Mouse (Mus musculus): Measurements from ENCODE around the gene Defb42.

- no peak for TF ChIP-seq CTCF (IDR thresholded peaks at IDR 0.05; ENCODE audit: extremely low read depth, insufficient read length, insufficient replicate concordance, low read depth, low read length)
- TF ChIP-seq POLR2A (IDR thresholded peaks at IDR 0.05; ENCODE audit: low read depth, low read length), result no peak
These were observed 20.9 kb downstream of the Defb42 start for GRCm38 (mm10) chr14:63067708-63068107.
